Mouse (Mus musculus) fibroblast of lung, adult 2 months (primary cell): ENCODE data around the gene Ralgps1.

Experiments
- DNase-seq: peaks from one replicate; pipeline ENCODE4 v3.0.0-alpha.2; 2011; ENCODE audit warnings: low read depth

Ralgps1 gene

DNA sequence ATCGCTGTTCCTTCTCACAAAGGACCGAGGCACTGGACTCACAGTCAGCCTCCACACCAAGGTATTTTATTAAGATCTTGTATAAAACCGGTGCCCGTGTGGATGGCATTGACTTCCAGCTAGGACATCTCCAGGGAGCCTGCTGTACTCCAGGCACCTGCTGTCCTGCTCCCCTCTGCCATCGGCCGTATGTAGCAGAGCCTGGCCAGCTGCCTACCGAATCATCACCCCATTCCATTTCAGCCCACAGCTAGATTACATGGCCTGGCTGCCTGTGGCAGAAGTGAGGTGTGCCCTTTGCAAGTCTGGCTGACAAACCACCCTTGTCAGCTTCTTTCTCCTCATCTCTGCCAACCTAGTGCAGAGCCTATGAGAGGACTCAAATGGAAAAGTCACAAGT, 197.6 kb downstream of the Ralgps1 start:
- DNase-seq = no peak

DNA sequence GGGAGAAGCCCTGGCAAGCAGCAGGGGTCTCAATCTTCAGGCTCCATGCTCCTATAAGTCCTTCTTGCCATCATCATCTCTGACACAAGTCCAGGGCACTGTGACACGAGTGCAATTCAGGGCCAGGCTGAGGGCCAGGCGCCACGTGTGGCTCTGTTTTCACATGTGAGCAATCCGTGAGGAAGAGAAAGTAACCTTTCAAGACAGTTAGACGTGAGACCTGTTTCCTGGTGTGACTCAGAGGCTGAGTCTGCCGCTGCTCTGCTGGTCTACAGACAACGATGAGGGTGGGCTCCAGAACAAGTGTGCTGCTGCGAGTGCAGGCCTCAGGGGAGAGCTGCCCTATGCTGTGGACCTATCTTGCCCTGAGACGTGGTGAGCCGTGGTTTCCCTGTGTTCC, 198.2 kb downstream of the Ralgps1 start:
- DNase-seq = no peak

DNA sequence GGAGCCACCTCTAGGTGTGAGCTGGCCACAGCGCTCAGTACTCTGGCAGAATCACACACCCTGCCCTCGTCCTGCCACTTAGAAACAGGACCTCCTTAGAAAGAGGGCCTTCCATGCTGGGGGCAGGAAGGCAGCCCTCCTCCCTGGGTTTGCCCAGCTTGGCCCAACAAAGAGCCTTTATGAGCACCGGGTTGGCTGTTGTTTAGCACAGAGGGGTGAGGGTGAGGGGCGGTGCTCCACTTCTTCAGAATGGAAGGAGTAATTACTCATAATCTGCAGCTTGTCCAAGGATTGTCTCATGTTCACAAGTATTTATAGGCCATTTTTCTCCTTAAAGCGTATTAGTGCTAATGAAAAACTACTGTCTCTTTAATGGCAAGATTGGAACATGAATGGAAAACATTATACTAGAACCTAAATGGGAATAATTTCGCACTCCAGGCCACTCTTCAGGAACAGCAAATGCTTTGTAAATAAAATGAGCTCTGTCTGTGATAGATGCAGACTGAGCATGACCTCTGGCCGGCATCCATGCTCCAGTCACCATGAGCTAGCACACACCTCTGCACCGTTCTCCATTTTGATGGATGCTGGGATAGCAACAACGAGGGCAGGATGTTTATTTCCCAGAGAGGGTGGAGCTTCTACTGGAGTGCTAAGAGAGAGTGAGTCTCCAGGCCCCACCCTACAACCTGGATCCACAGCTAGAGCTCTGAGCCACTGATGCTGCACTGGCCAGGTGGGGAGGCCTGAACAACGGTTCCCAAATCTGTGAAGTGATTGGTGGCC, 200.3 kb downstream of the Ralgps1 start:
- no peak for DNase-seq

- DNase-seq = no peak
These were observed 201.8 kb downstream of the Ralgps1 start for GRCm38 (mm10) chr2:33169445-33169844.

GRCm38 (mm10) chr2:33167060-33167459, 204.2 kb downstream of the Ralgps1 start:
- no peak for DNase-seq

DNA sequence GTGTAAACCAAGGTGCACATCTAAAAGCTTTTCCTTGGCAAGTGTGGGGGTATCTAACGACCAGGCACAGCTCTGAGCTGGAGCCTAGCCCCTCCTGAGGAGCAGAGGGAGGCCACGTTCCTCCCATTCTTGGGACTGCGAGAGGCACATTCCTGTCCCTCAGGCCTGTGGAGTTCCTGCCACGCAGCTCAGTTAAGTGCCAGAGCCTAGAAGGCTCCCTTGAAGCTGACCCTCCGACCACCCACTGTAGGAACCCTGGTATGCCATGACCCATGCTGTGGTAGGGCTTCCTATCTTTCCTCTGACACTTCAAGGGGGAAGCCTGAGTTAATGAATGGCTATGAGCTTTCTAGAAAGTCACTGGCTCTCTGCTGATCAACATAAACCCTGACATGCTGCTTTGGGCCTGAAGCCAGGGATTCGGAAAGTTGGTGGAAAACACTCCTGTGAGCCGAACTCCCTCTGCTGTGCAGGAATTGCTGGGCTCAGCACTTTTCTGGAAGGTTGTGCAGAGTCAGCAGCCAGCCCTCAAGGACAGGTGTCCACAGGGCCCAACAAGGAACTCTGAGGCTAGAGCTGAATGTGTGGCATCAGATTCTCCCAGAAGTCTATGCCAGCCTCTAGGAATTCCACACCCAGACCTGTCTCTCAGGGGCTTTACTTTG, 205.4 kb downstream of the Ralgps1 start:
- DNase-seq = no peak

DNA sequence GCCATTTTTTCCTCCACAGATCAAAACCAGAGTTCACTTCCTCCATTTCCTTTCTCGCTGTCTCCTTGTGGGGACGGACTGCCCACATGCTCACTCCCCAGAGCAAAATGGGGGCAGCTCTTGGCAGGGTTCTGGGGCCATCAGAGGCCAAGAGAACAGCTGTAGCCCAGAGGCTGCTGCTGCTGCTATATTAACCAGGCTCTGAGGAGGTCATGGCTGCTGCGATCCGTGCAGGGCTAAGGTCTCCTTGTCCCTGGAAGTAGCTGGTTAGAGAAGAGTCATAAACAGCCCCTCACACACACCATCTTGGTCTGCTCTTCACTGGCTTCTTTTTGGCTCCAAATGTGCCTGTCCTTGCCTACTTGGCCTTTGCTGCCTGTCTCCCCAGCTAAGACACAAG, 206.1 kb downstream of the Ralgps1 start:
- DNase-seq = no peak

DNA sequence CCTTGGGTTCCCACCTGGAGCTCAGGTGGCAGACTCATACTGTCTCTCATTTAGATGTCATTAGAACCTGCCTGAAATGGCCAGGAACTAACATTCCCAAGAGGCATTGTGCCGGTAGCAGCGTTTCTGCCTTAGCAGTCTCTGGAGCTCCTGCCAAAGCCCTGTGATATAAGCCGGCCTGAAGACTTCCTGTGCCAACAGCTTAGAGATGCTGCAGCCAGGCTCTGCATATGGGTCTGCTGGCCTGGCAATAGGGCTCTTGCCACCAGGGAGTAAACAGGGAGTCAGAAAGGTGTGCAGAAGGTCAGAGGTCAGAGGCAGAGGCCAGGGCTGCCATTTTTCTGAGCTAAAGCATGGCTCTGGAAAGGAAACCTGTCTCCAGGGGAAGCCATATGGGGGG, 206.6 kb downstream of the Ralgps1 start:
- no peak for DNase-seq

- DNase-seq = no peak
These were observed 209.2 kb downstream of the Ralgps1 start for GRCm38 (mm10) chr2:33162126-33162525.

DNA sequence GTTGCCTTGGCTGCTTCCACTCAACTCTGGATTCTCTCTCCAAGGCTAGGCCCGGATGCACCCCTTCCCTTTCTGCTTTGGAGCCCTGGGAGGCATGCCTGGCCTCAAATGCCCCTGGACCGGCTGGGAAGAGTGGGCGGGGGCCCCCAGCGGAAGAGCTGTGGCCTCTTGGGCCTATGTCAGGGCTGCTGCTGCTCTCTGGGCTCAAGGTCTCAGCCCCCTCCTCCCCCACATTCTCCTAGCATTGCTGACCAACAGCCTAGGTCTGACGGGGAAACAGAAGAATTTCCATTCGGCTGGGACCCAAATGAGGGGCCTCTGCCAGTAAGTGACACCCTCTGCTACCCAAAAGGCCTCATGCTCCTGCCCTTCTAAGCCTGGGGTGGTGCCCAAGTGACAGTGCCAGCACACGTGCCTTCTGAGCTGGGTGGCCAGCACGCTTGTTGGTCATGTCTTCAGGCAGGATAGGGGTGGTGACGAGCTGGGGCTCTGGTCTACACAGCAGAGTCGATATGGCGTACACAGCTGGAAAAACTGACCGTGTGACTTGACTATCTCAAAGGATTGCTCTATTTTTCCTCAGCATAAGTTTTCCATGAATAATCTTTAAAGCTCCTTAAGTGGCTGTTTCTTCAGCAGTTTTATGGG, 210.8 kb downstream of the Ralgps1 start:
- no peak for DNase-seq

DNA sequence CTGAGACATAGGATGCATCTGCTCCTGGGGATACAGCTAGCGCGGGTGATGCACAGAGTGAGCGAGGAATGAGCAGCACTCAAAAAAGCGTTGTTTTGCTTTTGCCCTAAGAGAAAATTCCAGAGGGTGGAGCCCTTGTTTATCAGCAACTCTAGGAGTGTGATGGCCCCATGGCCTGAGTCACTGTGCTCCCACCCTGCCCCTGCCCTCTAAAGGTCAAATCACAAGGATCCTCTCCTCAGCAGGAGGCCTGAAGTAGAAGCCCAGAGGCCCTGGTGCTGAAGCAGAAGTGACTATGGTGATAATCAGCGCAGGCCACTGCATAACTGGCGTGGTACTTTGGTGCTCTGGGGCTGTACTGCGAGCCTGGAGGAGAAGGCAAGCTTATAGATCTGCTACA, 211.7 kb downstream of the Ralgps1 start:
- no peak for DNase-seq

DNA sequence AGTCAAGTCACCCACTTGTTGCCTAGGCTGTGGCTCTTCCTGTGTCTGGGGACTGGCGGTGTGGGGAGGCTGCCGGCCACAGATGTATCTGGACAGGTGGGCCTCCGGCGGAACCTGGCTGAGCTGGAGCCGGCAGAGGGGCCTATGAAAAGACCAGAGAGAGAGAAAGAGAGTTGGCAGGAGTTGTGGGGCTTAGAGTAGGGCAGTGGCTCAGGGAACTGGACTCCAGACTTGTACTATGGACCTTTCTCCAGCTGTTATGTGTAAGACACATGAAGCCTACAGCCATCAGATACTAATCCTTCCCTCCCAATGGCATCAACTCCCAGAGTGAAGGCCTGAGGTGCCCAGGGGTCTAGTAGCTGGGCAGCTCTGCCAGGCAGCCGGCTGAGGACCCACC, 212.4 kb downstream of the Ralgps1 start:
- no peak for DNase-seq

GRCm38 (mm10) chr2:33156283-33156781, 215.0 kb downstream of the Ralgps1 start:
- no peak for DNase-seq

DNA sequence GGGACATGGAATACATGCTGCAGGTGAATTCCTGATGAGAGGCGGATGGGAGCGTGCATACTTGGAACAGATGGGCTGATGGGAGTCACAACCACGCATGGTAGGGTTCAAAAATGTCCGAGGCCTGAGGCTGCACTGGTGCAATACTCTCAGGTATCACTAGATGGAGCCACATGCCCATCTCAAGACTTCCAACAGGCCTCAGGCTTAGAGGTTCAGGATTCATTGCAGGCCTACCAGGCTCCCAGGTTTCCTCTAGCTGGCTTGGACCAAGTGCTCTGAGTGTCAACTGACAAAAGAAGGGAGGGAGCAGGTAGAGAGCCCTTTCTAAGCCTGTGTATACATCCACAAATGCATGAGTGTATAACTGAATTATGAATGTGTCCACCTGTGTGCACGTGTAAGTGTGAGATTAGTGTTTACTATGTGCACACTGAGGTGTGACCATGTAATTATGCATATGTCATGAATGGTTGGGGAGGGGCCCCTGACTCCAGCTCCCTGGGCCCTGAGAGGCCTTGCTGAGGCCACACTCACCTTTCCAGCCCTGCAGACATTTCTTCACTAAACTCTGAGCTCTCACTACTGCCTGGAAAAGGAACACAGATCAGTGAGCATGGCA, 216.4 kb downstream of the Ralgps1 start:
- DNase-seq = no peak

DNA sequence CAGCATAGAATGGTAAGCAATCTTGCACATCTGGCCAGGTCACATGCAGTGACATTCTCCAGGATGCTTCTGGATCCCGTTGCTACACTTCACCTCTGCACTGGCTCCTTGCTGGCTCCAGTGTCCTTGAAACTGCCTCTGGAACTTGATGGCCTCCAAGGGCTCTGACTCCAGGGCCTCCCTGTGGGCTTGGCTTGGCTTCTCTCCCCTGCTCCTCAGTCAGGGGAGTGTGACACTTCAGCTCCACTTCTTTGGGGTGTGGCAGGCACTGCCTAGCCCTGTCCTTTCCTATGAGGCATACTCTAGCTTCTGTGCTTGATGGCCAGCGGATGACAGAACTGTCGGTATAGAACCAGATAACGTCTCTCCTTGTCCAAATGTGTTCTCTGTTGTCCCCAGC, 224.3 kb downstream of the Ralgps1 start:
- no peak for DNase-seq

DNA sequence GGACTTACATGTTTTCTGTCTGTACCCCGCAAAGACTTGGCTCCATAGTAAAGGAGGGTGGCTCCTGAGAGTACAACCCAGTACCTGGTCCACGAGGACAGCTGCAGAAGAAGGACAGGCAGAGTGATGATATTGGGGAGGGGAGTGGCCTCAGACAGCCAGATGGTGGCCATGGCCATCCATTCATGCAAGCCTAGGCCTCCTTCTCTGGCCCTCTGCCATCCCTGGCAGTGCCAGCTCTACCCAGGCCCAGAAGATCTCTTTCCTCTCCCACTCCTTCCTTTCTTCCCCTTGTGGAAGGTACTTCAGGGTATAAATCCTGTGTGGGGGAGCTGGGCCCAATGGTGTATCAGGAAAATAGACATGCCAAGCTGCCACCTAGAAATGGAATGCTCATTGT, 228.0 kb downstream of the Ralgps1 start:
- DNase-seq = no peak

DNA sequence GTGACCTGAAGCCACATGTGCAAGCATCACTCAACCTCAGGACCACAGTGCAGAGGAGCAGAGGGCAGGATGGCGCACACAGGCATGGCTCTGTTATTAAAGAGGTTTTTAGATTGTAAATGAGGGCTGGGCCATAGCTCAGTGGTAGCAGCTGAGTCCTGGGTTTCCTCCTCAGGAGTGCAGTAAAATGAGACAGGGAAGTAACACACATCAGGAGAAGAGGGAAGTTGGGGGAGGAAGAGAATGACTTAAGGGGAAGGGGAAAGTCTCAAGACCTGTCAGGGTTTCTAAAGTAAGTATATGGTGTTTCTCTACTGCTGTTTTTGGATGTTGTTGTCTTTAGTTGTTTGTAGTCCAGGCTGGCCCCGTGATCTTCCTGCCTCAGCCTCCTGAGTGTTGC, 232.8 kb downstream of the Ralgps1 start:
- DNase-seq = no peak

DNA sequence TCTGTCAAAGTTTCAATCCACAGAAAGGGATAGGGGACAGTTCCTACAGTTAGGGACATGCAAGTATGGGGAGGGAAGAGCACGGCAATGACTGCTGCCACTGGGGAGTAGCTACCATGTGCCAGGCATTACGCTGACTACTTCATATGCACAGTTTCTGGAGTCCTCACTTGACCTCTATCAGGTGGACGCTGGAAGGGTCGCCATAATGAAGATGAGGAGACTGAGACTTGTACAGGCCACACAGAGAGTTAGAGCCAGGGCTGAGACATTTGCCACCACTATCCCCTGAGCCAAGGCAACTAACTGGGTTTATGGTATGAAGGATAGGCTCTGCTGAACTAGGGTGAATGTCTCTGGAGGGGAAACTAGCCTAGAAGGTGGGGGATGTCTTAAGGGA, 233.6 kb downstream of the Ralgps1 start:
- no peak for DNase-seq

DNA sequence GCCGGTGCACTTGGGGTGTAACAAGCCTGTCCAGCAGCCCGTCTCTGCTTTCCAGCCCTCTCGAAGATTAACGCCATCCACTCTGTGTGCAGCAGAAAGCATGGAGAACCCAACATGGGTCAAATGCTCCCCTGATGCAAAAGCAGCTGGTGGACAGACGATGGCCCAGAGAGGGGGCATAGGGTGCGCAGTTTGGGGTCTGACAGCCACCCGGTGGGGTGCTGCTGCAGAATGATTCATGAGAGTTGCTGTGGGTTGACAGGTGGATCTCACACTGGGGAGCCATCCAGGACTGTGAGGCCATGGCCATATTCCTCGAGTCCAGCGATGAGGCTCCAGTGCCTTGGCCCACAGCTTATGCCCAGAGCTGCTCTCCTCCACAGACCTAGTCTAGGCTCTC, 234.0 kb downstream of the Ralgps1 start:
- DNase-seq = no peak

GRCm38 (mm10) chr2:33136366-33136765, 234.9 kb downstream of the Ralgps1 start:
- no peak for DNase-seq

- DNase-seq = no peak
These were observed 236.4 kb downstream of the Ralgps1 start for GRCm38 (mm10) chr2:33134766-33135490.

- DNase-seq = no peak
These were observed 239.0 kb downstream of the Ralgps1 start for GRCm38 (mm10) chr2:33132306-33132705.
